Mouse (Mus musculus) heart, postnatal 36 days (tissue): Measurements from ENCODE around the gene Gm20388. TPM values are rescaled to one million over a fixed set of nuclear protein-coding genes. Genes with fewer than 3 reads are reported as not detected.
A peak's percentile ranks its signal among the peaks of the same experiment; 100 is the strongest.
"Not testable (repeated sequence)": the region's sequence is repeated elsewhere in the genome, so short reads cannot be mapped to it uniquely, and the experiment has no call there.

Source experiments
- DNase-seq, 2 experiments: peaks; one replicate each; pipeline ENCODE4 v3.0.0; 2021 to 2022
- intact Hi-C: fragments of 180-260 bp; cut with DNase I; formaldehyde crosslinking; loops from one replicate; pipeline ENCODE4 v1.15.1; 2025
- total RNA-seq, 2 experiments: library from RNA; stranded (reverse); gene quantifications; 2 replicates each; pipeline ENCODE4 v1.2.3; 2021

Gm20388 gene
- total RNA-seq, 2 experiments from 2014 or later, result 3.5 to 4.9 TPM

DNA sequence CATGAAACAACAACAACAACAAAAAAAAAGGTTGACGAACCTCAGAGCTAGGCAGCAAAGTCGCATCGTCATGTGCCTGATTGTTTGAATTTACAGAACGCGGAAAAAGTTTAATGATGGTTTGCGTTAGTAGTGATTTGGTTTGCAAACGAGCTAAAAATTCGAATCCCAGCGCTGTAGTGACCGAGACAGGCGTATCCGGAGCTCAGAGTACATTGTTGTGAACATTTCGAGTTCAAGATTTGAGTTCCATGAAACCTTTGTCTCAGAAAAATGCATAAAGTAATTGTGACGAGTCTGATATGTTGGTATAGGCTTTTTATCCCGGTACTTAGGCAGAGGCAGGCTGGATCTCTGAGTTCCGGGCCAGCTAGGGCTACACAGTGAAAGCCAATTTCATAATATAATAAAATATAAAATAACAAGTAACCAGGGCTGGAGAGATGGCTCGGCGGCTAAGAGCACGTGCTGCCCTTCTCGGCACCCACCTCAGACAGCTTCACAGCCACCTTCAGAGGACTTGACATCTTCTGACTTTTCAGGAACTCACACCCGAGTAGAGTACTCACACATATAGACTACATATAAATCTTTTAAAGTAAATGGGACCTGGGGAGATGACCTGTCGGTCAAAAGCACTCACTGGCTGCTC, 3132.5 kb downstream of the Gm20388 start:
- intact Hi-C loops, result loop anchor here (1.0 to 2.0 kb wide), 3 partner anchors 22 to 137 kb away; partner anchors contain the start of gene Rpl13
- no peak for DNase-seq

DNA sequence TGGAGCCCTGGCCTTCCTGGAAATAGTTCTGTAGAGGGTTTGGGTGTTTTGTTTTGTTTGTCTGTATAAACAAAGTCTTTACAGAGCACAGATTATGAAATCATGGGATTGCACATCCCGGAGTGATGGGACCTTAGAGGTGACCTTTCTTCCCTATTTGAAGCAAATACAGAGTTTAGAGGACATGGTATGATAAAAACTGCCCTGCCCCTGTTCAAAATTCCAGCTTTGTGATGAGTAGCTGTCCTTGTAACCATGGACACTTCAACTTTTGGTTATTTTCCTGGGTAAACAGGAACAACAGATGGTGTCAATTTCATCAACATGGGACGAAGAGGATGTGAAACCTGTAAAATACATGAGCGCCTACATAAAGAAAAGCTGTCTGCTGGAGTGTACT, 3133.3 kb downstream of the Gm20388 start:
- intact Hi-C loops, result loop anchor here (2.0 kb wide), 1 partner anchor 21 kb away; no protein-coding TSS in a partner anchor
- DNase-seq, result no peak

DNA sequence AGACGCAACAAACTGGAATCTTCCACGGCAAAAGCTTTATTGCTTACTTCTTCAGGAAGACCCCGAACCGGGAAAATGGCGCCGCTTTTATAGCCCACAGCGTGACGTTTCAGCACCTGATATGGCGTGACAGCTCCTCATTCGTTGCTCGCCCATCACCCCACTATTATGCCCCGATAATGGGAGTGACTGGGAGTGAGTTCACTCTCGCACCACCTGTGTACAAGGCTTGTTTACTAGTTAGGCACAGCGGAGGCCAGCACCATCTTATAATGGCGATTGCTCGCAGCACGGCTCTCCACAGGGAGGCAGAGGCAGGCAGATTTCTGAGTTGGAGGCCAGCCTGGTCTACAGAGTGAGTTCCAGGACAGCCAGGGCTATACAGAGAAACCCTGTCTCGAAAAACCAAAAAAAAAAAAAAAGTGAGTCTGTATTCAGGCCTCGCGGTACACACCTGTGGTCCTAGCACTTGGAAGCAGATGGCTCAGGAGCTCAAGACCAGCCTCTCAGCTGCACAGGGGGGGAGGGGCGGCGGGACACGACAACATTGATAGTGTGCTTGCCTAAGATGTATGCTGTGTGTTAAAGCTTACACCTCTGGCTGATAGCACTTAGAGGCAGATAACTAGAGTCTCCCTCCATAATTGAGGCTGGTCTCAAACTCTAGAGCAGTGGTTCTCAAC, 3134.2 kb downstream of the Gm20388 start:
- DNase-seq, intact Hi-C loops: not testable (repeated sequence)

DNA sequence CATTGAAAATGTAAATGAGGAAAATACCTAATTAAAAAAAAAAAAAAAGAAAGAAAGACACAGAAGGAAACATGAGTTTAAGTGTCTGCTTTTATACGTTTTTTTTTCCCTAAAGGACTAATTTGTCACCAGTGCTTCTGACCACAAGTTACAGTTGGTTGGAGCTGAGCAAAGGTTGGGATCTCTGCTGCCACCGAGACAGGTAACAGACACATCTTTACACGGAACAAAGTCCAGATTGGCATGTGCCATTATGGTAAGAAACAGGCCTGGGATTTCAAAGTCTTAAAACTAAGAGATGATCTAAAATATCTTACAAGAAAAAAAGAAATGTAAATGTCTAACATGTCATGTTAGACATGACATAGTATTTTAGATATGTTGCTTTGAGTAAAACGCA, 3136.1 kb downstream of the Gm20388 start:
- no peak for DNase-seq
- intact Hi-C loops, result no loop called here

DNA sequence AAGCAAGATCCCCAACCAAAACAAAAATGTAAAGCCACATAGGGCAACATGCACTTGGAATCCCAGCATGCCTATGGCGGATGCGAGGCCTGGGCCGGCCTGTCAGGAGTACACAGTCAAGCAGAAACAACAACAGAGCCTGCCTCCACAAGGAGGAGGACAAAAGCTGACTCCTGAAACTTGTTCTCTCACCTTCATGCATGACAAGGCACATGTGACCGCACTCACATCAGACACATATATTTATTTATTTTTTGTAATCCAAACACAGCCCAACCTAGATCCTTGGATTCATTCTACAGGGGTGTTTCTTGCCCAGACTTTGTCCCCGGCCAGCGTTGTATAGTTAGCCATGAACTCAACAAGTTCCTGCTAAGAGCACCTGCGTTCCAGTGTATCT, 3137.2 kb downstream of the Gm20388 start:
- DNase-seq, result no peak
- intact Hi-C loops, result no loop called here

DNA sequence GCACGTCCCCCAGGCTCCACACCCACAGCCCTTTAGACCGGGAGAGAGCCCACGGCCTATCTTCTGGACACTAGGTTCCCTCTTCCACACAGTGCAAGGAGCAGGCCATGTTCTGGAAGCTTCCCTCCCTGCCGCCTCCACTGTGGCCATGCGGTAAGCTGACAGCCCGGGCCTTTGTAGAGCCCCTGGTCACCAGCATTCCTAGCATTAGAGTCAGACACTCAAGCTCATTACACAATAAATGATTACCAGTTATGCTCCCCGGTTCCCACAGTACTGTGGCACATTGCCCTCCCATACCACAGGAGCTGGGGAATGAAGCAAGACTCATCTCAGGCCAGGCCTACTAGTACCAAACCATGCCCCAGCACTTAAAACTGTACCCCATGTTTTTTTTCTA, 3137.8 kb downstream of the Gm20388 start:
- intact Hi-C loops, result no loop called here
- DNase-seq, result no peak

DNA sequence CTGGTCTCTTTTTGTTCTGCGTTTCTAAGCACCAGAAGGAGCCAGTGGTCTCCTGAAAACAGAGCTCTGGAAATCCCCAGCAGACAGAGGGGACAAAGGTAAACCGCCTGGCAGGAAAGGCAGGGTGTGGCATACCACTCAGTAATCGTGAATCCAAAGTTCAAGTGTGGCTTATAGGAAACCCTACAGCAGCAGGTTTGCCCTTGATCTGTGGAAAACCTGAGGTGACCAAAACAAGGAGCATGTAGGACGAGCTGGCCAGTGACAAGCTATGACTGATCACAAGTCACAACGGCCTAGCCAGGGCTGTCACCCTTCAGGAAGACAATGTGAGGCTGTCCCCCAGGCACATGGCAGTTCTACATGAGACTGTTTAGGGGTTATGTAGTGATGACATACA, 3140.8 kb downstream of the Gm20388 start:
- intact Hi-C loops, result no loop called here

DNA sequence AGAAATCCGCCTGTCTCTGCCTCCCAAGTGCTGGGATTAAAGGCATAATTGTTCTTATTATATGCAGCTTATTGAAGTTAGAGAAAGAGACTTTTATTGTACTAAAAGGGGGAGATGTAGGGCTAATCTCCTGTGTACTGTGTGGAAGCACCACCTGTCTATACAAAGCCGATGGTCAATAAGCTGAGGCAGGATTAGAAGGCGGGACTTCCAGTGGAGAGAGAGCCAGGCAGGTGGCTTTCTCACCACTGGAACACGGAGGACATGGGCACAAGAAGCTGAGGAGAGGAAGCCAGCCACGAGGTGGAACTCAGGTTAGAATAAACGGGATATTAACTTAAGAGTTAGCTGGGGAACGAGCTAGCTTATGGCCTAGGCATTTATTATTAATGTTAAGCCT, 3152.1 kb downstream of the Gm20388 start, which contains the start of gene Spg7:
TSS of gene Spg7 (plus strand) at position 222 of the 400 bp plus-strand sequence.
- DNase-seq, result no peak
- intact Hi-C loops, result no loop called here

More for the DNA sequence above, 3140.8 kb downstream of the Gm20388 start:
- no peak for DNase-seq

DNA sequence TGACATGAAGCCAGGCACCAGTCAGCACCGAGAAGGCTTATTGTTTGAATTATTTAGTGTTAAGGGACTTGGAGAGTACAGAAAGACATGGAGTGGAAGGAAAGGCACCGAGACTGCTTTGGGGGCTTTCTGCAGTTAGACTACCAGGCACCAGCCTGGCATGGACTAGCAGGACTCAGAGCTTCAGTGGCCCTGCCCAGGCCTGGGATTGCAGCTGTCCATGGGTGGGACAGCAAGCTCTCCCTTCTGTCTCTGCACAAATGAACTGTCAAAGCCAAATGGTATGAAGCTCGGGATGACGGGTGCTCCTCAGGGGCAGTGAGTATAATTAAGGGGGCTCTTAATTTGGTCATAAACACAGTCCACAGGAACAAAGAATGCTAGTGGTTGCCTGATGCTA, 3153.4 kb downstream of the Gm20388 start:
- DNase-seq, result no peak
- intact Hi-C loops, result loop anchor here (2.0 kb wide), 1 partner anchor 21 kb away; the partner anchor contains the start of gene Ankrd11

DNA sequence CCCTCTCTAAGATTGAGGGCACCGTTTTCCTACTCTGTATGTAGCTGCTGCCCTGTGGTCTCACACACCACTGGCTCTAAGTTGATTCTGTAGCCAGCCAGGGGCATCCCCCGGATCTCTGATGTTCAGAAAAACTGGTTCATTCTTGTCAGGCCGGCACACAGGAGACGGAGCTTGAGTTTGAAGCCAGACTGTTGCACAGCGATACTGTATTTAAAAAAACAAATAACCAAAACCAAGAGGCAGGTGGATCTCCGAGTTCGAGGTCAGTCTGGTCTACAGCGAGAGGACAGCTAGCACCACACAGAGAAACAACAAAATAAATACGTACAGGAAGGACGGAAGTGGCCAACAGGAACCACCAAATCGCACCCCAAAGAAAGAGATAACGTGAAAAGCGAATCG, 3154.2 kb downstream of the Gm20388 start:
- DNase-seq, result no peak
- intact Hi-C loops, result loop anchor here (1.0 to 5.0 kb wide), 3 partner anchors 22 to 228 kb away; partner anchors contain the start of gene Ankrd11

DNA sequence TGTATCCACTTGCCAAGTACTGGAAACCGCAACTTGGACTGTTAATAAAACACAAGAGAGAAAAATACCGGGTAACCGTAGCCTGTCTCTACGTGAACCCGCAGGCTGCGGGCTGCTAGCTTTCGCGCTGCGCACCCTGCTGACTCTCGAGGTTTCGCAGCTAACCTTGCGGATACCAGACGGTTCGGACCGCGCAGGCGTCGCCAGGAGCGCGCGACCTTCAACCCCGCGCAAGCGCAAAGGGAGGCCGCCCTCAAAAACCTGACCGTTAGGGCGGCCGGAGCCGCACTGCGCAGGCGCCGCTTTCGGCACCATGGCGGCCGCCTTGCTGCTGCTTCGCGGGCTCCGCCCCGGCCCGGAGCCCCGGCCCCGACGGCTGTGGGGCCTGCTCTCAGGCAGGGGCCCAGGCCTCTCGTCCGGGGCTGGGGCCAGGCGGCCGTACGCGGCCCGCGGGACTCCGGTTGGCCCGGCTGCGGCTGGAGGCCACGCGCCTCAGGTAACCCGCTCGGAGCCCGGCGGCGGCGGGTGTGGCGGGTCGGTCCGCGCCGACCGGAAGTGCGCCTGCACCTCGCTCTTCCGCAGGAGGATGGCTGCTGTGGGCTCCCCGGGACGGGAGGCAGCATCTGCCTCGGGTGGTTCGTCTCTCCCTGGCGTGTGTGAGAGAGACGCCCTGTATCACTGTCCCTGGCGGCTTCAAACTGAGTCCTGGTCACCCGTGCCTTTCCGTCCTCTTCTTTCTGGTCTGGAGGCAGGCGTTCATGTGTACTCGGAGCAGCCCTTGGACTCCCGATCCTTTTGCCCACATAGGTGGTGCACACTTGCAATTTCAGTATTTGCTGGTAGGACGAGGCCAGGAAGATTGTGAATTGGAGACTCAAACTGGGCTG, 3154.8 kb downstream of the Gm20388 start:
- DNase-seq, result peak; percentile 95 to 96
- intact Hi-C loops, result loop anchor here (1.0 to 5.0 kb wide), 3 partner anchors 23 to 228 kb away; partner anchors contain the start of gene Ankrd11

DNA sequence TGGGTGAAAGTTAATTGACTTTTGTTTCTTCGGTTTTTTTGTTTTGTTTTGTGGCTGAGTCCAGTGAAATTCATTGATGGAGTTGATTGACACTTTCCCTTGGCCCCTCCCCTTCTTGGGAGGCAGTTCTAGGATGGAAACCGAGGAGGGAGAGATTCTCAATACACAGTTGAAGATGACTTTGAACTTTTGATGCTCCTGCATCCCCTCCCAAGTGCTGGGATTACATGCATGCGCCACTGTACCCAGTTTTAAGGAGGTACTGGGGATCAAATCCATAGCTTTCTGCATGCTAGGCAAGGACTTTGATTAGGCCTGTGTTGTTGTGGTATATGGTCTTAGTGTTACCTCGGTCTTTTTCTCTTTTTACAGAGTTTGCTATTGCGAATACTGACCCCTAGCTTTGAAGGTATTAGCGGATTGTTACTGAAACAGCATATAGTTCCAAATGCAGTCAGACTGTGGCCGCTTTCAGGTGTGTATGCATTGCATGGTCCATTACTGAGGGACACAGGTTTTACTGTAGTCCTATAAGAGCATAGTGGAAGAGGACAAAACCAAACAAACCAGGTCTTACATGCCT, 3155.6 kb downstream of the Gm20388 start:
- intact Hi-C loops, result loop anchor here (5.0 kb wide), 1 partner anchor 229 kb away; no protein-coding TSS in a partner anchor
- no peak for DNase-seq

DNA sequence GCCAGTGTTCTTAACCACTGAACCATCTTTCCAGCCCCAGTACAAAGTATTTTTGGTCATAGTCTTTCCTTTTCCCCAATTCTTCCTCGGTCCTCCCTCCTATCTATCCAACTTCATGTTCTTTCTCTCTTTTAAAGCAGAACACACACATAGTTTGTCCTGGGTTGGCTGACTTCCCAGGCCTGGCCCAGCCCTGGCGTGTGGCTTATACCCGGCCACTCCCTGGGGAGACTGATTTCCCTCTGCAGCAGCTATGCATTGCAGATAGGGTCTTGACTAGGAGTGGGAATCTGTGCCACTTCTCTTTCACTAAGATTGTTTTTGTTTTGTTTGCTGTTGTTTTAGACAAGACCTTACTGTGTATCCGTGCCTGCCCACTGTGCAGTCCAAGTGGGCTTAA, 3160.5 kb downstream of the Gm20388 start:
- peak; percentile 18 to 46 for DNase-seq
- intact Hi-C loops, result no loop called here

DNA sequence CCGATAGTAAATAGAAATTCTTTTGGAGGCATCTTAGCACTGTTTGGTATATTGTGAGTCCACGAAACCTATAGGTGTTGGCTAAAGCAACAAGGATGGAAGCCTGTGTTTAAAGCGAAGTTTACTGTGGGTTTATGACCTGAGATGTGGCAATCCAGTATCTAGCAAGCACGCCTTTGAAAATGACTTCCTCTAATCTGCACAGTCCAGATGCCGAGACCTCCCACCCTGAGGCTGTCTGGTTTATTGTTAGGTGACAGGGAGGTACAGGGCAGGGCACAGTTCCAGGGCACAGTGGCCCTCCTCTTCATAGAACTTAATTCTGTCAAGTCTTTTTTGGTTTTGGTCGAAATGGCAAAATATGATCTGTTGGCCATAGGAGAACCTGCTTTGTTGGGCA, 3166.6 kb downstream of the Gm20388 start:
- no peak for DNase-seq
- intact Hi-C loops, result no loop called here

DNA sequence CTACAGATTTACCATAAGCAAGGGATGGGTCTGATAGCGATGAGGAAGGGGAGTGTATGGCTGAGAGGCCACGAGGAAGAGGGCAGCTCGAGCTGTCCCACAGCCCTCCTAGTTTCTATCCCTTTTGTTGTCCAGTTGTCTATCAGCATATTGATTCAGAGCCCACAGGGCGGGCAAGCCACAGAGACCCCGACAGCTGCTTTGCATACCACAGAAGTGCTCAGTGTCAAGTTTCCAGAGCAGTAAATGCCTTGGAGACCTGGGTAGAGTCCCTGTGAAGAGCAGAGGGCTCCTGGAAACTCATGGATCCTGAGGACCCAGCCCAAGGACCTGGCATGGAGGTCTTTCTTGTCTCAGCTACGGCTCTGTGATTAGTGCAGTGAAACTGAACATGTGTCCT, 3172.4 kb downstream of the Gm20388 start:
- intact Hi-C loops, result no loop called here
- no peak for DNase-seq

DNA sequence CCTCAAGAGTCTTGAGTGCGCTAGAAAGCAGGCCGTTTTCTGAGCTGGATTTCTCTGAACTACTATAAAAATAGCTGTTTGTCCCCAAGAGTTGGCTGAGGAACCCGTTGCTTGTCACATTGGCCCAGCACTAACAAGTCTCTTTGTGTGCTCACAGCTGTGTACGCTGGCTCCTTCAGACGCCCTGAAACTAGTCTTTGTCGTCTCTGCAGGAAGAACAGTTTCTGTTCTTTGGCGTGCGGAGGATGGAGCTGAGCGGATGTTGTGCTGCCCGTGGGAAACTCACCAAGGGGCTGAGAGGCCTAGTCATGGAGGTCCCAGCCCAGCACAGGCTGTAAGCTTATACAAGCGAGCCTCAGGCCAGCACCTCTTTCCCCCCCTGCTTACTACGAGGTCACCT, 3173.0 kb downstream of the Gm20388 start:
- DNase-seq, result no peak
- intact Hi-C loops, result no loop called here

DNA sequence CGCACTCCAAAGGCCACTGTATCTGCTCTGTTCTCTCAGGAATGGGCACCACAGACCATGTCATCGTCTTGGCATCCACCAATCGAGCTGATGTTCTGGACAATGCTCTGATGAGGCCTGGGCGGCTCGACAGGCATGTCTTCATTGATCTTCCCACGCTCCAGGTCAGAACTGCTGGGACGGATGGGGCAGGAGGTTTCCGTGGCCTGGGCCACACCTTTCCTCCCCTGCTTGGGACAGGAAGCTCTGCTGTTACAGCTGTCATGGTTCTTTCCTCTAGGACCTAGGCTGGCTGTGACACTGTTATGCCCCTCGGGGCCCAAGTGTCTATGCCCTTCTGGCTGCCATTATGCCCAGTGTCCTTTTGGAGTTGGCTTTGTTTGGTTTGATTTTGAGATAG, 3176.6 kb downstream of the Gm20388 start:
- intact Hi-C loops, result no loop called here
- DNase-seq, result no peak

DNA sequence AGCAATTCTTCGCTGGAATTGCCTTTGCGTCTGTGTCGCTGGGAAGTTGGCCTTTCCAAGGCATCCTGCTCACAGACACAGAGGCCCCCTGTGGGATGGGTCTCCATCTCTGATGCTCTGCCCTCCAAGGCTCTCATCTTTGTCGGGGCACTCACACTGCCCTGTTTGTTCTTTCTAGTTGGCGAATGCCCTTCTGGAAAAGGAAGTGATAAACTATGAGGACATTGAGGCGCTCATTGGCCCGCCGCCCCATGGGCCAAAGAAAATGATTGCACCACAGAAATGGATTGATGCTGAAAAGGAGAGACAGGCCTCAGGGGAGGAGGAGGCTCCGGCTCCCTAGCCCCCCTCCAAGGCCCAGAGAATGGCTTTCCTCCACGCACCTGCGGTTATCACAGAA, 3186.6 kb downstream of the Gm20388 start:
- intact Hi-C loops, result loop anchor here (5.0 to 10.0 kb wide), 2 partner anchors 260 to 602 kb away; no protein-coding TSS in a partner anchor
- DNase-seq, result no peak

DNA sequence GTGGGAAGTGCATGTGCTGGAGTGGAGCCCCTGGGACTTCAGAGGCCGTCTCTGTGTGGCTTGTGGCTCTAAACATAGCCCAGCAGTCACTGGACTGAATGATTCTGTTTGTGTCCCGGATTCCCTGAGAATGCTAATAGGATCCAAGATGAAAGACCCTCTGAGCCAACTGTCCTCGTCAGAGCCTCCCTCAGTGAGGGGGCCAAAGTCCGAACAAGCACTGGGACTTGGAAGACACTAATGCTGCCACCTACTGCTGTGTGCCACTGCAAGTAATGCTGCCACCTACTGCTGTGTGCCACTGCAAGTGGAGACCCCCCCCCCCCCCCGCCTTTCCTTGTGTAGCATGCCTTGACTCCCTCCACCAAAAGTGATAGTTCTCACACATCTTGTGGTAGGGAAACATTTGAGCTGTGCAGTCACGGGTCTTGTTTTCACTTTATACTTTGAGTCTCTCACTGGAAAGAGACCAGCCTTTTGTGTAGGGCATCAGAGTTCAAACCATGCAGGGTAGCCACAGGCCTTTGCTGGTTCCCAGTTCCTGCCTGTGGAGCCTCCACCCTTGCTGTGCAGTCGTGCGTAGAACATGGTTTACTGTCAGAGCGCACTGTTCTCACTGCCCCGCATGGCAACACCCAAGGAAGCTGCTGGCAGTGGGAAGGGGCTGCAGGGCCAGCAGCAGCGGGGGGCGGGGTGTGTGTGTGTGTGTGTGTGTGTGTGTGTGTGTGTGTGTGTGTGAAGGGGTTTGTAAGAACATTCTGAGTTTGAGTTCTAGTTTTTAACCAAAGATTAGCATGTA, 3187.3 kb downstream of the Gm20388 start:
- intact Hi-C loops, result loop anchor here (5.0 to 10.0 kb wide), 2 partner anchors 261 to 603 kb away; no protein-coding TSS in a partner anchor
- DNase-seq, result no peak
